Mouse (Mus musculus): Measurements from ENCODE around the gene Dcdc2c.

DNA sequence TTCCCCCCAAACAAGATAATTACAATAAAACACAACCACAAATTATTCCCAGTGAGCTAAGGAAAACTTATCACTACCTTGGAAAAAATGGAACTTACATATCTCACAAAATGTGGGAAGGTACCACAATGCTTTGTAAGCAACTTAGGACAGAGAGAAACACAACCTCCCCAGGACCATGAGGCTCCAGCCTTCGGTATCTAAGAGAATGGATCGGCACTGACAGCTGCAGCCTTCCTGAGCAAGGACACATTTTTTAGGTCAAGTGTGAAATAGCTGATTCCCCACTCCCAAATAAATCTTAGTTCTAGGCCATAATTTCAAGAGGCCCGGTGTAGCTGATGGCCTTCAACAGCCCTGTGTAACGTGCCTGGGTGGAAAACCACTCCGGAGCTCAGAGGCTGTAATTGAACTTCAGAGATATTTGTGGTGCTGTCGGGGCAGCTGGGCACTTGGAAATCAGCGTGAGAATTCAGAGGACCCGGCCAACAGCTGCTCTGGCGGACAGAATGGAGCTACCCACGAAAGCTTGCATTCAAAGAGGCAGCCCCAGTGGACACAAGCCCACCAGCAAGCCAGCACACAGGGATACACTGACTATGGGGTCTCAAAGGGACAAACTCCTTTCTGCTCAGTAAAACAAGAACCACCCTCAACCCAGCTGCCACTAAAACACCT is 69.6 kb downstream of the Dcdc2c start:
- TF ChIP-seq CTCF (IDR thresholded peaks at IDR 0.05; ENCODE audit: low read depth) (no peak), EP300 (IDR thresholded peaks at IDR 0.05; ENCODE audit: low read depth) (no peak)

Measured in liver, embryonic 14.5 days (tissue).